Comparison of ENCODE assay signal across 5 mouse cellular contexts in genomic region chr4:141145124-141145523, GRCm38 (mm10). TPM values are rescaled to one million over a fixed set of nuclear protein-coding genes. Genes with fewer than 3 reads are reported as not detected.
"Had no signal": no experiment of that assay in that cellular context is flagged by ENCODE, and none has a peak within 500 bp of the region (broad histone marks: within the 10 kb centered on the region; RNA-seq: fewer than 3 reads in every experiment).

No protein-coding gene starts in this region.

RNA-seq across cellular contexts. Expression of gene Spata21, which starts 57.0 kb away (rescaled TPM):
- total RNA-seq: neutrophil, adult 5-6 weeks had no signal
- polyA plus RNA-seq: neural tube, embryonic 13.5 days; small intestine, adult 2 months; spleen, adult 2 months; urinary bladder, adult 2 months had no signal
